Mouse (Mus musculus): ENCODE results near the gene Chmp6. TPM values are rescaled to one million over a fixed set of nuclear protein-coding genes. Genes with fewer than 3 reads are reported as not detected.

The Chmp6 gene
- polyA plus RNA-seq, 1 experiment from 2014 or later = 112 TPM

DNA sequence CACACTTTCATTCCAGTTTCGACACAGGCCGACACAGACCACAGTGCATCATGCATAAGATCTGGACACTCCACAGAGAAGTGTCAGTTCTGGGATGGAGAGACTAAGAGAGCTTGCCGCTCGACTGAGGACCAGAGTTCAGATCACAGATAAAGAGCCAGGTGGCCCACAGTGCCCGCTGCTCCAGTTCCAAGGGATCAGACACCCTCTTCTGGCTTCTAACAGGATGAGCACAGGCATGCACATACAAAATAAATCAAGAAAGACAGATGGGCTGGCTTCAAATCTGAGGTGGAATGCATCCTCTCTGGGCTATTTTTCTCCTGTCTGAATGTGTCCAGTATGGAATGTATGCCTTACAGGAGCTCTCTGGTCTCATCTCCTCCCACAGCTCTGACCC, 13.5 kb downstream of the Chmp6 start:
- Histone ChIP-seq H3K27ac (no peak overlapping the region), H3K4me3 (replicated peaks) (no peak overlapping the region), H3K4me2 (replicated peaks) (no peak overlapping the region), H3K9me3 (0 out of 2 replicates have a peak, but pooled peaks cover 3% of the 10 kb centered on the region), H3K36me3 (no peaks in the 10 kb centered on the region), H3K27me3 (no peaks in the 10 kb centered on the region), H3K9ac (replicated peaks) (no peak overlapping the region), H3K4me1 (replicated peaks) (no peaks in the 10 kb centered on the region)
- ATAC-seq = no peak
- WGBS = 82% methylated on average over 5 of the region's 5 CpGs

DNA sequence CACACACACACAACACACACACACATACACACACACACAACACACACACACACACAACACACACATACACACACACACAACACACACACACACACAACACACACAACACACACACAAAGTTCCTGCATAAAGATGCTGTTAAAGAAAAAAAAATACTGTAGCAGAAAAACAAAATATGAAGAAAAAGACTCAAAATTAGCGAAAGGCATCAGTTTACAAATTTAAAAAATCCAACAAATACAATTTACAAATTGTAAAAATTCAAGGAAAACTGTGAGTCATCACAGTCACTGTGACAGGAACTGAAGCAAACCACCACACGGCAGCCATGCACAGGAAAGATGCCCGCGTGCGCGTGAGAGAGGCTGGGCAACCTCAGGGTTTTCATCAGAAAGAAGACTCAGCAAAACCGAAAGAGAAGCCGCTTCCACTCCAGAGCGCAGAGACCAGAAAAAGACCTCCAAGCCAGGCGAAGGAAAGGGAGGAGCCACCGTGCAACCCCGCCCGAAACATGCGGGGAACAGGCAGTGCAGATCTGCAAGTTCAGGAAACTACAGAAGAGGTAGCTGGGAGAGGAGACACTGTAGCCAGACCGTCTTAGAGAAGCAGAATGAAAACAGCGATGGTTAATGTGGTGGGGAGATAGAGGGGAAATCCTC, 14.9 kb downstream of the Chmp6 start:
- H3K4me3 ChIP-seq (replicated peaks) = no peak overlapping the region
- H3K4me1 ChIP-seq (replicated peaks) = no peaks in the 10 kb centered on the region
- H3K9me3 ChIP-seq = 0 out of 2 replicates have a peak, but pooled peaks cover 3% of the 10 kb centered on the region
- H3K9ac ChIP-seq (replicated peaks) = no peak overlapping the region
- WGBS = 72% methylated on average over 16 of the region's 16 CpGs
- no peaks in the 10 kb centered on the region for H3K27me3 ChIP-seq
- H3K27ac ChIP-seq = no peak overlapping the region
- H3K36me3 ChIP-seq = no peaks in the 10 kb centered on the region
- H3K4me2 ChIP-seq (replicated peaks) = no peak overlapping the region
- ATAC-seq = no peak

DNA sequence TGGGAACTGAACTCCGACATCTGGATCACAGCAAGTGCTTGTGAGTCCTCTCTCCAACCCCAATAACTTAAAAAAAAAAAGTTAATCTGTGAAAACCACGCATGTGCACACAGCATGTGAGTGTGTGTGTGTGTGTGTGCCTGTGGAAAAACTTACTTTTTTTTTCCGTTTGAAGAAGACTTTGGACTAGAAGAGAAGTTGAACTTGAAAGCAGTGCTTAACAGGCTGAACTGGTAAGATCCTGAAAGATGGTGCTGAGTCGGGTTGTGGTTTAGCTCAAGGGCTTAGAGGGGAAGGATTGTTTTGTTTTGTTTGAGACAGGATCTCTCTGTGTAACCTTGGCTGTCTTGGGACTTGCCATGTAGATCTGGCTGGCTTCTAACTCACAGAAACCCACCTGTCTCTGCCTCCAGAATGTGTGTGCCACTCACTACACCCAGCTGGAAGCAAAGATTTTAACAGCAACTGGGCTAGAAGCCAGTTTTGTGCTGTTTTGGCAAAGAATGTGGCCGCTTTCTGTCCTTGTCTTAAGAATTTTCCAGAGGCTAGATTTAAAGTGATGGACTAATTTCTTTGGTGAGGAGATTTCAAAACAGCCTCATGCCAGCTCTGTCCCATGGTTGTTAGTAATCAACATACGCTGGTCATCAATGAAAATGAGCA, 16.5 kb downstream of the Chmp6 start:
- Histone ChIP-seq H3K4me1 (replicated peaks) (no peaks in the 10 kb centered on the region; the same call in 1 of the 2 replicates), H3K4me3 (replicated peaks) (no peak overlapping the region), H3K27ac (no peak overlapping the region), H3K9me3 (0 out of 2 replicates have a peak, but pooled peaks cover 3% of the 10 kb centered on the region), H3K4me2 (replicated peaks) (no peak overlapping the region), H3K36me3 (no peaks in the 10 kb centered on the region), H3K9ac (replicated peaks) (no peak overlapping the region), H3K27me3 (no peaks in the 10 kb centered on the region)
- no peak for ATAC-seq
- 86% methylated on average over 6 of the region's 6 CpGs for WGBS

DNA sequence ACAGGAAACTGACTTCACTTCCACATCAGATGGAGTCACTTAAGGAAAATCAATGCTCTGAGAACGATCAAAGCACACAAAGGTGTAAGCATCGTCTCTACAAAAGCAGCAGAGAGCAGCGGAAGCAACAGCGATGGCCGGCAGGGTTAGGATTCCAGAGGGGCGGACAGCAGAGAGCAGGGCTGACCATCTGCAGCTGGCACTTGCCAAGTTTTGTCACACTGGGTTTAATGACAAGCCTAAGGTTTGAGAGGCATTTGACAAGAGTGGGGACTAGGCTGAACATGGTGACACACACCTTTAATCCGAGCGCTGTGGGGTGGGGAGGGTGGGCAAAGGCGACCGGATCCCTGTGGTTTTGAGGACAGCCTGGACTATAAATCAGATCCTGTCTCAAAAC, 18.6 kb downstream of the Chmp6 start:
- no peak for ATAC-seq
- no peak overlapping the region for H3K4me3 ChIP-seq (replicated peaks)
- H3K4me1 ChIP-seq (replicated peaks) = peaks cover 15% of the 10 kb centered on the region
- 0 out of 2 replicates have a peak, but pooled peaks cover 3% of the 10 kb centered on the region for H3K9me3 ChIP-seq
- H3K4me2 ChIP-seq (replicated peaks) = no peak overlapping the region
- H3K27me3 ChIP-seq = 0 out of 2 replicates have a peak, but pooled peaks cover 2% of the 10 kb centered on the region
- no peaks in the 10 kb centered on the region for H3K36me3 ChIP-seq
- no peak overlapping the region for H3K9ac ChIP-seq (replicated peaks)
- WGBS = 83% methylated on average over 10 of the region's 10 CpGs
- no peak overlapping the region for H3K27ac ChIP-seq

DNA sequence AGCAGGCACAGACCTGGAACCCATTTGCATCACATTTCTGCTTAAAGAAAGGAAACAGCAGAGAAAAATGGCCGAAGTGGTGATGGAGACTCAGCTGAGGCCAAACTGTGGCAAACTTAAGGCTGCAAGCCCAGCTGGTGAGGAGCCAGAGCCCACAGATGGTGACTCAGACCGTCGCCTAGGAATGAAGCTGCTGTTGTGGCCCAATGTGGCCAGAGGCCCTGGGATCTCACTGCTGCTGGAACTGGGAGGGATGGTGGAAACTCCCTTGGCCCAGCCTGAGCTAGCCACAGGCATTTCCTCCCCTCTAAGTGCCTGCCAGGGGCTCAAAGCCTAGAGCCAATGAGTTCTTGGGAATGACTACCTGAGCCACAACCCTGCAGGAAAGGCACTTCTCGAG, 19.9 kb downstream of the Chmp6 start:
- Histone ChIP-seq H3K27ac (no peak overlapping the region), H3K9me3 (0 out of 2 replicates have a peak, but pooled peaks cover 3% of the 10 kb centered on the region), H3K4me1 (replicated peaks) (peaks cover 26% of the 10 kb centered on the region), H3K9ac (replicated peaks) (no peak overlapping the region), H3K4me2 (replicated peaks) (no peak overlapping the region), H3K27me3 (0 out of 2 replicates have a peak, but pooled peaks cover 2% of the 10 kb centered on the region), H3K36me3 (no peaks in the 10 kb centered on the region), H3K4me3 (replicated peaks) (no peak overlapping the region)
- 74% methylated on average over 4 of the region's 4 CpGs for WGBS
- ATAC-seq = no peak

DNA sequence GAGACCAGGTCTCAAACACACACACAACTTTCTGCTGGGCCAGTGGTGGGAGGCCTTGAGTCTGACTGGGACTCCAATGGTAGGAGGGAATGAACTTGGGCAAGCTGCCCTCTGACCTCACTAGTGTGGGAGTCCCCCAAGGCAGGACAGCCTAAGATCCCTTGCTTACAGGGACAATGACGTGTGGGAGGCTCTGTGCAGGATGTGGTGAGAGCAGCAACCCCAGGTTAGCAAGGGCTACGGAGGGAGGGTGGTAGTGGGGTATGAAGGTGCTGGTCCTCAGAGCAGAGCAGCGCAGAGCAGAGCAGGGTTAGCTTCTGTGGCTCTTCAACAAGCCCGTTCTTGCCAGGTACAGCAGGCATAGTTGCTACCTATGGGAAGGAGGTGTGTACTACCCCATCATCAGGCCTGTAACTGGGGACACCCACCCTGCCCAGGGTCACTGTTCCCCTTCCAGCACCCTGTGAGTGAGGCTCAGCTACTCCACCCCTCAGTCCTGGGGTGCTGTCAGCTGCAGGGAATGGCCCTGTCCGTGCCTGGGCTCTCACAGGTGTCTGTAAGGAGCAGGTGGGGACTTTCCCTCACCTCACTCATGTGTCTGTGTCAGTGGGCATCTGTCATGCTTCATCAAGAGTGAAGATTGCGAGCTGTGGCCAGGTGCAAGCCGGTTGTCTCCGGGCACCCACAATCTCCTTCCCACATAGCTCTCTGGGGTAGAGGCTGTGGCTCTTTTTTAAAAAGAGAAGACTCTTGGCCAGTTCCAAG, 20.8 kb downstream of the Chmp6 start:
- Histone ChIP-seq H3K4me1 (replicated peaks) (peaks cover 33% of the 10 kb centered on the region), H3K27me3 (peaks cover 6% of the 10 kb centered on the region; the same call in 1 of the 2 replicates), H3K36me3 (no peaks in the 10 kb centered on the region), H3K4me3 (replicated peaks) (no peak overlapping the region), H3K9ac (replicated peaks) (no peak overlapping the region), H3K27ac (no peak overlapping the region), H3K4me2 (replicated peaks) (no peak overlapping the region), H3K9me3 (0 out of 2 replicates have a peak, but pooled peaks cover 3% of the 10 kb centered on the region)
- no peak for ATAC-seq
- 88% methylated on average over 8 of the region's 8 CpGs for WGBS

DNA sequence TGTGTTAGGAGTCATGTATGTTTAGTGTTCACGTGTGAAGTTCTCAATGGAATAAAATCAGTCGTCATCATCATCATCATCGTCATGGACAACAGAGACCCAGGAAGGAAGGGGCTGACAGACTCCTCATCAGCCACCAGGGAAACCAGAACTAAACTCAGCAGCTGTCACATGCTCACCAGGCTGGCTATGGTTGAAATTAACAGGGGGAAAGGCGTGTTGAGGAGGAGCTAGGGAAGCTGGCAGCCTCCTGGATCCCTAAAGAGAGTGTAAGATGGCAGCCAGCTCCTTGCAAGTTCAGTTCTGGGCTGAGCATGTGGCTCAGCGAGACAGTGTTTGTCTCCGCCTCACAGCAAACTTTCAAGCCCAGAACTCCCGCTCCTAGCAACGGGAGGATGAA, 21.5 kb downstream of the Chmp6 start:
- no peaks in the 10 kb centered on the region for H3K36me3 ChIP-seq
- H3K4me2 ChIP-seq (replicated peaks) = no peak overlapping the region
- H3K27ac ChIP-seq = no peak overlapping the region
- 0 out of 2 replicates have a peak, but pooled peaks cover 3% of the 10 kb centered on the region for H3K9me3 ChIP-seq
- no peak overlapping the region for H3K4me3 ChIP-seq (replicated peaks)
- H3K4me1 ChIP-seq (replicated peaks) = peaks cover 38% of the 10 kb centered on the region
- ATAC-seq = no peak
- peaks cover 13% of the 10 kb centered on the region; the same call in 1 of the 2 replicates for H3K27me3 ChIP-seq
- H3K9ac ChIP-seq (replicated peaks) = no peak overlapping the region
- WGBS = 78% methylated on average over 8 of the region's 8 CpGs

DNA sequence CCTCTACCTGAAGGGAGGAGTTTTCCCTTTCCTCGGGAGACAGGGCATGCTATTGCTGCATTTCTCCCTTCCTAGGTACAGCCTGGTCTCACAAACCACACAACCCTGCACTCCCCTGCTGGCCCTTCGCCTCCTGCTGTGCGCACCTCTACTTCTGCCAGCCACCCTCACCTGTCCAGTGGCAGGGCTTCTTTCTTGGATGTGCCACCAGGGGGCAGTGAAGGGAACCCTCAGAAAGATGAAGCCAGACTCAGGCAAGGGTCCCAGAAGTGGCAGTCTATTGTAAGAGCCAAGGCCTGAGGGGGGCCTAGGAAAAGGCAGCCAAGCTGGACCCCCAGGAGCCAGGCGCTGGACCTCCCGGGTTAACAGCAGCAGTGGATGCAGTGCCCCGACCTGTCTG, 22.2 kb downstream of the Chmp6 start:
- Histone ChIP-seq H3K9ac (replicated peaks) (no peak overlapping the region), H3K4me2 (replicated peaks) (no peak overlapping the region), H3K9me3 (0 out of 2 replicates have a peak, but pooled peaks cover 3% of the 10 kb centered on the region), H3K4me1 (replicated peaks) (peaks cover 44% of the 10 kb centered on the region), H3K4me3 (replicated peaks) (no peak overlapping the region), H3K36me3 (no peaks in the 10 kb centered on the region), H3K27me3 (peaks cover 17% of the 10 kb centered on the region), H3K27ac (no peak overlapping the region)
- ATAC-seq = peak; percentile 47
- WGBS = 17% methylated on average over 6 of the region's 6 CpGs

DNA sequence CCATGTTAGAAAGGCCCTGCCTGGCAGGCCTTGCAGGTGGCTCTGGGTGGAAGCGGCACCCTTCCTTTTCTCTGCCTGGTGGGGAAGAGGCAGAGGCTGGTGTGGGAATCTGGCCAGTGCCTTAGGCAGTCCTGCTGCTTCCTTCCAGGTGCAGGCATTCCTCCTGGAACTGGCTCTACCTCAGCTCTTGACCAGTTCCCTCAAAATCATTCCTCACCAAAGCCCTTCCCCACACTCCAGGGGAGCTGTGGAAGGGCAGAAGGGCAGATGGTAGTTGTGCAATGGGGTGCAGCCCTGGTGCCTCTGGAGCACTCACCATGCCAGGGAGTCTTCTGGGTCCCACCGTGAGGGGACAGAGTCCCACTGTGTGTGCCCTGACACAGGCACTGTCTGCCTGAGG, 23.2 kb downstream of the Chmp6 start:
- Histone ChIP-seq H3K27me3 (peaks cover 27% of the 10 kb centered on the region), H3K4me3 (replicated peaks) (no peak overlapping the region), H3K4me2 (replicated peaks) (no peak overlapping the region), H3K36me3 (no peaks in the 10 kb centered on the region), H3K9me3 (no peaks in the 10 kb centered on the region), H3K27ac (no peak overlapping the region), H3K4me1 (replicated peaks) (peaks cover 52% of the 10 kb centered on the region), H3K9ac (replicated peaks) (no peak overlapping the region)
- WGBS = 85% methylated on average over 2 of the region's 2 CpGs
- ATAC-seq = no peak

DNA sequence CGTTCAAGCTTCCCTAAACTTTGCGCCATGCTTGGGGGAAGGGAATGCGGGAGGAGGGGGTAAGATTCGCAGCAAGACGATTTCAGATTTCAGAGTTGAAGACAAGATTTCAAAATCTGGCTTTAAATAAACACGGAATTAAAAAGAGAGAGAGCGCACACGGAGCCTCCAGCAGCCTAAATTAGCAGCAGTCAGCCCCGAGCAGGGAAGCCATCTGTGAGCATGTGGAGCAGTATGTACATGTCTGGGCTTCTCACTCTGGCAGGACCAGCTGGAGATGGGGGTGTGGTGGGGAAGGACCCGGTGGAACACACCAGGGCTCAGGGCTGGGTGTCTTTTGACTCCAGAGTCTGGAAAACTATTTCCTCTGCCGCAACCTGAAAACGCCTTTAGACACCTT, 24.0 kb downstream of the Chmp6 start:
- 70% methylated on average over 12 of the region's 12 CpGs for WGBS
- Histone ChIP-seq H3K4me2 (replicated peaks) (no peak overlapping the region), H3K36me3 (no peaks in the 10 kb centered on the region), H3K27ac (no peak overlapping the region), H3K4me1 (replicated peaks) (peaks cover 59% of the 10 kb centered on the region), H3K9ac (replicated peaks) (peak overlapping the region; percentile 28; the same call in 1 of the 2 replicates), H3K4me3 (replicated peaks) (no peak overlapping the region), H3K27me3 (peaks cover 29% of the 10 kb centered on the region), H3K9me3 (no peaks in the 10 kb centered on the region)
- ATAC-seq = no peak

DNA sequence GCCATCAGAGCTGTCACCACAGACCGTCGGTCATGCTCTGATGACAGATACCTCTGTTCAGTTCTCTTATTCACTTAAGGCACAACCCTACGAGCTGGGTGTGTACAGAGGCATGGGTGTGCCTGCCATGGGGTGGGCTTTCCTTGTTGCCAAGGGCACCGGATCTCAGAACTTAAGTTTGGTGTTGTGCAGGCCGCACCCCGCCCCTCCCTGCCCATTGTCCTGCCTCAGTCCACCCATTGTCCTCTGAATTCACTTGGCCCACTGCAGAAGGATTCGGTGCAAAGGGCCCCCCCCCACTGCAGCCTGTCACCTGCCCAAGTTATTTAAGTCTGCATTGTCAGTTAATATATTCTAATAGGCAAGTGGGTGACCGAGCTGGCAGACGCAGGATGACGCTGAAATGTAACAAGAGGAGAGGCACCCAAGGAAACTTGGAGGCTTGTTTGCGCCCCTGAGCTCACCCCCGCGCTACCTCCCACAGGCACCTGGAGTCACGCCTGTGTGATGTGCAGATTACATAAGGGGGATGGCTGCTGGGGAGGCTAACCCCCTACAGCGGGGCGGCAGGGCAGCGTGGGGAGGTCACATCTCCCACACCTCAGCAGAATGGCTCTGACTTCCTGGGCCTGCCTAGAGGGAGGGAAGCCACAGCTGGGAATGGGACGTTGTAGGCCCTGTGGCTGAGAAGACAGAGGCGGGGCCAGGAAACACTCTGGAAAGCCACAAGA, 24.7 kb downstream of the Chmp6 start:
- Histone ChIP-seq H3K9me3 (no peaks in the 10 kb centered on the region), H3K9ac (replicated peaks) (peak overlapping the region; percentile 28; the same call in 1 of the 2 replicates), H3K36me3 (no peaks in the 10 kb centered on the region), H3K4me3 (replicated peaks) (no peak overlapping the region), H3K4me2 (replicated peaks) (no peak overlapping the region), H3K27me3 (peaks cover 29% of the 10 kb centered on the region), H3K4me1 (replicated peaks) (peaks cover 60% of the 10 kb centered on the region), H3K27ac (no peak overlapping the region)
- WGBS = 59% methylated on average over 19 of the region's 19 CpGs
- no peak for ATAC-seq

Measured in midbrain, embryonic 13.5 days (tissue).